Mouse (Mus musculus) adipocyte (in vitro differentiated cells): ENCODE measurements at regions not wholly inside any gene's neighbourhood (a gene's known extent, or its start where the extent isn't known, plus 50 kb on each side); places are given as distances from the start of the nearest gene placed in this dataset.

Experiments used
- DNase-seq: peaks from one replicate; pipeline ENCODE4 v3.0.0-alpha.2; 2016; ENCODE audit warnings: low spot score

DNA sequence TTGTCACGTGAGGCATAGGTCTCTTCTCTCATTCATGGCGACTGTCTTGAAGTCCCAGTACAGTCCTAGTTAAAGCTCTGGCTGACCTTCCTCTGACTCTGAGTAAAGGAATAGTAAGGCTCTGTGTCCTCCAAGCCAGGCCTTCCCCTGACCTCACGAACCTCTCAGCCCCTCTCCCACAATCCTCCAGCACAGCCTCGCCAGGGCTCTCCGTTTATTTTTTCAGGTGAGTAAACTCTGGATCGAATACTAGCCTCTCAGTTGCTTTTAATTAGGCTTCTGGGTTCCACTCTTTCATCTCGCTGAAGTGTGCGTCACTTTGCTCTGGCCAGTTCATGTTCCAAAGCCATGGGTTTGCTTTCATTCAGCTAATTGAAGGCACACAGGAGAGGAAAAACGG is 133.8 kb downstream of the Mylk4 start:
- DNase-seq: no peak

DNA sequence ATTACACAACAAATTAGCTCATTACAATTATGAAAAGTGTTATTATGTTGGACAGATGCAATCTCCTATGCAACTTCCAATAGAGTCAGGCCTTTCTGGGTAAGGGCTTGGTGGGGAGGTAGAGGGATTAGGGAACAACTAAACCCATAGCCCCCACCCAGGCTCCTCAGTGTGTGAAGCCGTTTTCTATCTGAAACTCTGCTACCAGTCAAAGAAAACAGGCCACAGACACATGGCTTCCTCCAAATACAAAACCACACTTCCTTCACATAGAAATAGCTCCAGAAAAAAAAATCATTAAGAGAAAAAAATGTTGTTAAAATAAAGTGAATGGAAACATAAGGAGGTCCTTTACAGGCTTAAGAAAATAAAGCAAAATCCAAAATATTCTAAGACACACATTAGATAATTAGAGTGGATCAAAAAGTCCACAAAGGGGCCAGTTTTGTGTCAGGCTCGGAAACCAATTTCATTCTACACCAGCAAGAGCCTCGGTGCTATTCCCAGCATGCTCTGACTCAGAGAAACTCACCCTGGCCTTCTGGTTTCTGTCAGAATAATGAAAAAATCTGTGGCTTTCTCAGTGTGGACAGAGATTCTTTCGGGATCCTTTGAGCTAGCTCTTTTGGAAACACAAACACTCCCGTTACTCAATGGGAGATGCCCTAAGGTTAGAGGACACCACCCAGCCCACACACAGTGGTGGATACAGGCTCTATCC is 140.6 kb downstream of the Mylk4 start:
- no peak for DNase-seq

DNA sequence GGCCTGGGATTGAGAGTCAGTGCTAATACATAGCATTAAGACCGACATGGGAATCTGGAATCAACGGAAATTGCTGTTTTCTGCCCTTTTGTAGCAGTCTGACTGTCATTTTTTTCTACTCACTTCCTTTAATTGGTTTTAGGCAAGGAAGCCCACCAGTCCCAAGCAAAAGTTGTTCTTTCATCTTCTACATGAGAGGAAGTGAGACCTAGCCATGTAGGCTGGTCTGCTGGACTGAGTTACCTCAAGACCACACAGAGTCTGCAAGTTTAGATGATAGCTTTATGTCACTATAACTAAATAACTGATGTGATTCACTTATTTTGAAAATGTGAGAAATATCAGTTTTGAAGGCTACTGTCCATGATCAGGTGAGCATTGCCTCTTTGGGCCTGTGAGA is 142.8 kb downstream of the Mylk4 start:
- no peak for DNase-seq

DNA sequence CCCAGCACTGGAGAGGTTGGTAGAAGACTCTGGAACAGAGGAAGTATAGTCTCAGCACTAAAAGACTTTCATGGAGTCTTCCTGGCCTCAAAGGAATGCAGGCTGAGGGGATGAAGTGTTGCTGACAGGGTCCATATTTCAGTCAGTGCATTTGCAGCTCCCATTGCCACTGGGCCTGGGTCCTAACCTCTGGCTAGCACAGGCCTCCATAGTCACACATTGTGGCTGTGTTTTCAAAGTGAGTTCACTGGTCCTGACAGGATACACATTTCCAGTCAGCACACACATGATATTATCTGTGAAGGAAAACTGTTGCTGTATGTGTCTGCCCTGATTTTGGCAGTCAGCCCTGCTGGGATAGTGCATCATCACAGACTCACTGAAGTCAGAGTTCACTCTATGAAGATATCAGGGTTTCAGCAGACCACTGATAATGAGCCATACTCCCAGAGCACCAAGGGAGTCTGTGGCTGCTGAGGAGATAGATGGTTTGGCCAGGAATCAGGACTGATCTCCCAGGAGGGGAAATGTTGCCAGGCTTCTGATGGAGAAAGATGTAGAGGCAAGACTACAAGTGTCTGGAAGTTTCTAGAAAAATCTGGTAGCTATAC is 153.5 kb downstream of the Mylk4 start:
- peak; percentile 24 for DNase-seq

DNA sequence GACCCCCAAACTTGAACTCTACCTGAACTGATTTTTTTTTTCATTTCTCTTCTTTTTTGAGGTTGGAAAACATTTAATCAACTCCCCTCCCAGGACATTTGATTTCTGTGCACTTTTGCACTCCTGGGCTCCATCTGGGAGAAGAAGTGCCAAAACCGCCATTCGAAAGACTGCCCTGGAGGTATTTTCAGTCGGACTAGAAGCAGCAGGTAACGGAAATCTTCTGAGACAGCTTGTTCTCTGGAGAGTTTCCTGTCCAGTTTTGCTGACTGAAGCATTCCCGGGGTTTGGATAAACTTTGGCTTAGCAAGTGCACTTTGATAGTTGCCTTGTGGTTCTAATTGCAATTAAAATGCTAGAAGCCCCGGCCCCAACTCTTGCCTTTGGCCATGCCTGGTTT is 169.8 kb downstream of the Mylk4 start:
- DNase-seq: no peak

DNA sequence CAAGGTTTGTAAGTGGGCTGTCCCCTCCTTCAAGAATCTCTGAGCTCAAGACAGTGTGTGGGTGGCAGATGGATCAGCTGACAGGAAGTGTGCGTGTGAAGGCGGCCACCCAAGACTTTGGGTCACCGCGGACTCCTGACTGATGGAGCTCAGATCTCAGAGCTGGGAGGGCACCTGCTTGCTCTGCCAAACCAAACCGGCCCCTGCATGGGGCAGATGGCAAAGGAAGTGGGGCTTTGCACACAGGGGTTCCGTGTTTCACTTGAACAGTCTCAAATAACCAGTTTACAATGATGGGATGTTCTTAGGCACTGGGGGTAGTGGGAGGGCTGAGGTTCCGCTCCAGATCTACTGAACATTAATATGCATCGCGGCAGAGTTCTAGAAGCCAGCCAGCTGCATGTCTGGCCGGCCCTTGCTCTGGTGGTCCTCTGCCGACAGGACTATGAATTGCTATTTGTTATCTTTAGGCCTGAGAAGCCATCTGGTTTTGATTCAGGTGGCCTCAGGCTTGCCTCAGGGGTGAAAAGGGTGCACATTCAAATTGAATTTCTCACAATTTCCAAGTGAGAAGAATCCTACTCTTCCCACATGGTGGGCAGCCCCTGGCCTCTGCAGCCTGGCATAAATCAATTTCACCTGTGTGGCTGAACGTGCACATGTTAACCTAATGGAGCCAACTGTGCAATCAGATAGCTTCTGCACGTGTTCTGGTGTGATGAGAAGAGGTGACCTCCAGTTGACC is 172.0 kb downstream of the Mylk4 start:
- DNase-seq: no peak

DNA sequence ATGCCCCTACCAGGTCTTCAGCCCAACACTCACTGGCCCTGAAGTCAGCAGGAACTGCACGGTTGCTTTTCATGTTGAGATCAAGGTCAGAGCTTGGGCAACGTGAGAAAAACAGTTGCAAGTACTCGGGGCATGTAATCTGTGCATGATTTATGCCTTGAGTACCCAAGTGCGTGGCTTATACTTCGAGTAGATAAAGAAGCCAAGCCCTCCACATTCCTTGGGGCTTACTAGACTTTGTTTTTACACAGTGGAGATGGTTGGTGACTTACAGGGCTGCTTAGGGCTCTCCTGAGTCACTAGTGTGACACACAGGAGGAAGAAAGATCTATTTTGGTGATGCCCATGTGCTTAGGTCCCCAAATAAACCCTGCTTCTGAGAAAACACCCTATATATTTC is 172.8 kb downstream of the Mylk4 start:
- DNase-seq: no peak

DNA sequence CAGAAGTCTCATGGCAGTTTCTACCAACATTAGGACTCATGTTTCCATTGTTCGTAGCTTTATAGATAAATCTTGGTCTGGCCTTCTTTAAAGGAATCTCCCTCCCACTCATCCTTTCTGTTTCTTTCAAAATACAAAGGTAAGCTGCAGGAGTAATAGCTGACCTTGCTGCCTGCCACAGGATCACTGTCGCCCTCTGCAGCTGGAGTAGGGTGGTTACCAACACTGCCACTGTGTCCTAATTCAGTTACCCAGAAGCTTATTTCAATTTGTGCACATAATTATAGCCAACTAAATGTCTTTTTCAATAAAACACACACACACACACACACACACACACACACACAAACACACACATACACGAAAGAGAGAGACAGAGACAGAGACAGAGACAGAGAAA is 175.3 kb downstream of the Mylk4 start:
- DNase-seq: no peak

DNA sequence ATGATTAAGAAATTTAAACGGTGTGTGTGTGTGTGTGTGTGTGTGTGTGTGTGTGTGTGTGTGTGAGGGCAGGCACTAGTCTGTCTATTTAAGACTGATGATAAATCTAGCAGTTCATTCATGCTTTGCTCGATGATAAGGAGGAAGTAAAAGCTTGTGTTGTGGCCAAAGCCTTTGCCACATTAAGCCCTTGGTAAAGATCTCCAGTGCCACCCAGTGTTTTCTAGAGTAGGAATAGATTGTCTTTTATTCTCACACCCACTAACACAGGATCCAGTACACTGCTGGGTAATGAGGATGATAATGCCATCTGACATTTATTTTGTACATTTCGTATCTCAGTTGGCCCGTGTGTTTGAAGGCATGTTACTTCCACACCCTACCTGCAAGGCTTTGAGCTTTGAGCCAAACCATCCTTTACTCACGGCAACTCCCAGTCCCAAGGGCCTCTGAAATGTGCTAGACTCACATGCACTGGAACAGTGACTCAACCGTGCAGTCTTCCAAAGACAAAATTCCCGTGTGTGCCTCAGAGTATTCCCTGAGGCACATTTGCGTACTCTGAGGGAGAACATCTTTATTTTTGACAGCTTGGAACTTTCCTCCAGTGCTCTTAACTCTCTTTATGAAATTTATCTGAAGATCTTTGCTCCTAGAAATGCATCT is 179.7 kb downstream of the Mylk4 start:
- DNase-seq: peak; percentile 82

DNA sequence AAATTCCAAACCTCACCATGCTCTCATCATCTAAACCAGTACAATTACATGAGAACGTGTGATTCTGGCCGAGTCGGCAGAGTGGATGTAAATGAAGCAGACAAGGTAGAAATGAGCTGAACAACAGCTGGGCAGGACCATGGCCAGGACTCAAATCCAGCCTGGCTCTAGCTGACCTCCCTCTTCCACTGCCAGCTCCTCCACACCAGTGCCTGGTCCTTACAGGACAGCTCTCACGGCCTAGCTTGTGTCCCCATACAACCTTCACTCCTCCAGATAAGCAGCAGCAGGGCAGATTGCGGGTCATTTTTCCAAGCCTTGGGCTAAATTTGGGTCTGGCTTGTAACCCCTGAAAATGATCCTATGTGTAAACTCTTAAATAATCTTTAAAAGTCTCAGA is 182.4 kb downstream of the Mylk4 start:
- peak; percentile 67 for DNase-seq

DNA sequence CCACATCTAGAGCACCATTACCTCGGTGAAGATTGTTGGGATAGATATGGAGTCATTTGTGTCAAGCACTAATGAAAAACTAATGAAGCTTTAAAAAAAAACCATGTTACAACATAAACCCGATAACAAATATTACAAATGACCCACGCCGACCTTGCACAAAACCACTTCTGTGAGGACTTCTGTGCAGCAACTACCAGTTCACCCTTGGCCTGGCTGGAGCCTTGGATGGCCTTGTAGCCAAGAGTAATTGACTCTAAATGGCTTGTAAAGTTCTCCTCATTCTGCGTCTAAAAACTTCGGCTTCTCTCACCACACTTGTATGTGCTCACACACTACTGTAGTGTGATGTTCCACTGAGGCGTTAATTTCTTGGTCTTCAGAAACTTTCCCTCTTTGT is 190.1 kb downstream of the Mylk4 start:
- peak; percentile 54 for DNase-seq

DNA sequence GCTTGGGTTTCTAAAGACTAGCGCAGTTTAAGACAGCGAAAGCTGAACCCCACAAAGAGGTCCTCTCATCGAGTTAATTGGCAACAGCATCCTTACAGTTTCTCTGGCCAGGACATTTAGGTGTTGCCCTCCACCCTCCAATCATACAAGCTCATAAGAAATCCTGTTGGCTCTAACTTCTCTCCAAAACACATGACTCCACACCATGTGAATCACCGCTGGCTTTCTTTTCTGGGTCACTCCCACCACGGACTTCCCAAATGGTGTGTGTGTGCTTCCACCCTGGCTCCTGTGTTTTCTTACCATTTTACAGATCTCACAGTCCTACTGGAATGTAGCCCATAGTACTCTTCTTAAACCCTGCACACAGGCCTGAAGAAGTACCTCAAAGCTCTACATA is 190.6 kb downstream of the Mylk4 start:
- no peak for DNase-seq

DNA sequence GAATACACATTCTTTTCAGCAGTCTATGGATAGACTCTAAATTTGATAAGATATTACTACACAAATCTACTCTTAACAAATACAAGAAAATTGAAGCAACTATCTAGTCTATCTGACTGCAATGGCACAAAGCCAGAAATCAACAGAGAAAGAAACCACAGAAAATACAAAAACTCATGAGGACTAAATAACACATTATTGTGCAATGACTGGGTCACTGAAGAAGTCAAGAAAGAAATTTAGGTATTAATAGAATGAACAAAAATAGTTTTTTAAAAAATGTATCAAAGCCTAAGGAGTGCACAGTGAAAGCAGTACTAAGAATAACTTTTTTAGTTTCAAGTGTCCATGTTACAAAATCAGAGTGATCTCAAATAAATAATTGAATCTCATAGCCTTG is 202.2 kb downstream of the Mylk4 start:
- DNase-seq: peak; percentile 41

DNA sequence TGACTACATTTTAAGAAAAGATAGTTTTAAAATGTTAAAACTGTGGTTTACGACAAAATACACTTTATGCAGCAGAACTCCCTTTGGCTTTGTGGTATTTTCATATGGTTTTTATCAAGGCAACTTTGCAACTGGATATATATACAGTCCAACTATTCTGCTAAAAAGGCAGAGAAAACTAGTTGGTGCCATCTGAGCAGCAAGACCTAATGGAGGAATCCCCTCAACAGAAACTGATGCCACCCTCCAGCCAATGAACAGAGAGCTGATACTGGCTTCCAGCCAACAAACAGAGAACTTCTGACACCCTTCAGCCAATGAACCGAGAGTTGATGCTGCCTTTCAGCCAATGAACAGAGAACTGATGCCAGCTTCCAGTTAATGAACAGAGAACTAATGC is 215.9 kb downstream of the Mylk4 start:
- no peak for DNase-seq

DNA sequence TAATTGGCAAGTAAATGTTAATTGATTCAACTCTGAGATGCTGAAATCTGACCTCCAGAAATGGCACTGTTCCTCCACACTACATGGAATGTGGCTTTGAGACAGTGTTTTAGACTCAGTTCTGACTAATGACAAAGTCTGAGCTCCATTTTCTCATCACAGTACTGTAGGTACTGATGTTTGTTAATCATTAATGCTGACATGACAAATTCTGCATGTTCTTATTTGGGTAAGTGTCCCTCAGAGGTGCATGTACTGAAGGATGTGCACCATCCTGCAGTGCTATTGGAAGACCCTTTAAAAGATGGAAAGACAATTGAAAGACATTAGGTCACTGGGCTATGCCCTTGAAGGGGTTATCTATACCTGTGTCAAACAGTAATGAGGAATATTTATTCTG is 222.1 kb upstream of the Gmds start:
- DNase-seq: no peak

DNA sequence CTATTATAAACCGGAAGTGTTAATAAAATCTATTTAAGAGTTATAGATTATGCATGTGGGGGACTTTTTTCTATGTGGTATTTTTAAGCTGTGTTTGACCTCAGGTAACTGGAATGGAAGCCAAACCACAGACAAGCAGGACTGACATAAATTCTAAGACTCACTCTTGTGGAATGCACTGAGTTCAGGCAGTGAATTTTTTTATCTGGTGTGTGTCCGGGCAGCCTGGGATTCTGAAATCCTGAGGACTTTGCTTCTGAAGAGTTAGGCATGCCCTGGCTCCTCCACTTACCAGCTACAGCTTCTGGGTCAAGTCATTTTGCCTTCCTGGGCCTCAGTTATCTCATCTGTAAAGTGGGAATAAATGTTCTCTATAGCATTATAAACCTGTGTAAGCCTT is 217.9 kb upstream of the Gmds start:
- no peak for DNase-seq

DNA sequence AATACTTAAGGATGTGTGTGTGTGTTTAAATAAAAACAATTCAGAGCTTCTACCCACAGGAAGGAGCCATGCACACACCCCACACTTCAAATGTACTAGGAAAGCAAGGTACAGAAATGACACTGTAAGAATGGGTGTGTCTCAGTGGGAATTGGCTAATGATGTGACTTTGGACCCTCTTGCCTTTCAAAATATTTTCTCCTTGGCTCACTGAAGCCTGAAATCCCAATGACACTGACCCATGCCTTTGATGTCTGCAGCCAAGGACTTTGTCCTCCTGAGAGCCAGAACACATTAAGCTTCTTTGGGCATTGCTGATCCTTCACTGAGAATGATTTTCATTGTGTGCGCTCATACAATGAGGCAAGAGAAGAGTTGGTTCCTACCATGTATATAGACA is 216.5 kb upstream of the Gmds start:
- DNase-seq: no peak

DNA sequence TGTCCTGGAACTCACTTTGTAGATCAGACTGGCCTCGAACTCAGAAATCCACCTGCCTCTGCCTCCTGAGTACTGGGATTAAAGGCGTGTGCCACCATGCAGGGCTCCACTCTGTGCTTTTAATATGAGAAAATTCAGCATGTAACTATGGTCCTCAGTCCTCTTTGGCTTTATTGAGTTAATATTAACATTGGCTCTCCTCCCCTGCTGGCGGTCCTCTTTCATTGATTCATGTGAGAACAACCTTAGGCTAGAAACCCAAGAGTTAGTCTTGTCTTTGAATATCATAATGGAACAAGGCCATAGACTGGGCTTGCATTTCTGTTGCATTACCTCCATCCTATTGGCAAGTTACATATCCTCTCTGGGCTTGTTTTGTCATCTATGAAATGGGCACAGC is 216.1 kb upstream of the Gmds start:
- no peak for DNase-seq

DNA sequence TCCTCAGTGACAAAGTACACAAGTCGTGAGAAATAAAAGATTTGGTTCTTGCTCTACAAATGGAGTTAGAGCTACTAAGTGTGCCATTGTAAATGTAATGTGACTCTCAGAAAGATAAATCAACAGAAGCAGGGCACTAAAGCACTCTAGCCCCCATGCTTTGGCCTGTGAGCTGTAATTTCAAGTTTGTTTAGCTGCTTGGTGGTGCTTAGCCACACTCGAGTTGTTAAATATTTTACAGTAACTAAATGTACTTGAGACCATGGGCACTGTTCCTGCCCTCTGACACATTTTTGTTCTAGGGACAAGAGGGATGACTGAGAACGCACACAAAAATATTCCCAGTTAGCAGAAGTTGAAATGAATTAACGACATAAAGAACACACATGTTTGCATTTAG is 214.6 kb upstream of the Gmds start:
- peak; percentile 46 for DNase-seq

DNA sequence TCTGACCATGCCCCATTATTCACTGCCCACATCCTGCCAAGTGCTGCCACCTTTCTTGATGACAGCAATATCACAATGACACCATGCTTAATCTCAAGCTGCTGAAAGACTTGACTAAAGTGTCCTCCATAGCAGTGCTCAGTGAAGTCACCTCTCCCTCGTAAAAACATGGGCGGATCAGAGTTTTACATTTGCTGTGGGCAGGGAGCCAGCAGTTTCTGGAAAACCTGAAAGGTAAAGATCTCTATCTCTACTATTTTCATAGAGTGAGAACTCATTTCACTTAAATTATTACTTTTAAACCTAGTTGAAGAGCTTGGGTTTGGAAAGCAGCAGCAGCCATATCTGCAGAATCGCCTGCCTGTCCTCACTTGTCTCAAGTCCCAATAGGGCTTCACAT is 211.6 kb upstream of the Gmds start:
- DNase-seq: no peak

DNA sequence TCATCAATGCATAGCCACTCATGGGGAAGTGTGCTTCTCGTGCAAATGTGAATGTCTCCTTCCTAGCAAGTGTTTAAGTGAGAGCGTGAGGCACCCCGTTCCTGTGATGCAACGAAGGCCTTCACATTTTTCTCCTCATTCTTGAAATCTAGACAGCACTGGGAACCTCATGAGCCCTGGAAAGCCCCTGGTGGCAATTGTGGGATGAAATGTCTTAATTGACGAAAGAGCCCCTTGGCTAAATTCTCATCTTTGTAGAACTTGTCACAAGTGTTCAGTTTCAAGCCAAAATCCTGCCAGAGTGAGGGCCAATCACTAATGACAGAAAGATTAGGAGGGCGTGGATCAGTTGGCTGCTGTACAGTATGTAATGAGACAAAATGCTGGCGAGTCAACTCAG is 208.6 kb upstream of the Gmds start:
- no peak for DNase-seq

DNA sequence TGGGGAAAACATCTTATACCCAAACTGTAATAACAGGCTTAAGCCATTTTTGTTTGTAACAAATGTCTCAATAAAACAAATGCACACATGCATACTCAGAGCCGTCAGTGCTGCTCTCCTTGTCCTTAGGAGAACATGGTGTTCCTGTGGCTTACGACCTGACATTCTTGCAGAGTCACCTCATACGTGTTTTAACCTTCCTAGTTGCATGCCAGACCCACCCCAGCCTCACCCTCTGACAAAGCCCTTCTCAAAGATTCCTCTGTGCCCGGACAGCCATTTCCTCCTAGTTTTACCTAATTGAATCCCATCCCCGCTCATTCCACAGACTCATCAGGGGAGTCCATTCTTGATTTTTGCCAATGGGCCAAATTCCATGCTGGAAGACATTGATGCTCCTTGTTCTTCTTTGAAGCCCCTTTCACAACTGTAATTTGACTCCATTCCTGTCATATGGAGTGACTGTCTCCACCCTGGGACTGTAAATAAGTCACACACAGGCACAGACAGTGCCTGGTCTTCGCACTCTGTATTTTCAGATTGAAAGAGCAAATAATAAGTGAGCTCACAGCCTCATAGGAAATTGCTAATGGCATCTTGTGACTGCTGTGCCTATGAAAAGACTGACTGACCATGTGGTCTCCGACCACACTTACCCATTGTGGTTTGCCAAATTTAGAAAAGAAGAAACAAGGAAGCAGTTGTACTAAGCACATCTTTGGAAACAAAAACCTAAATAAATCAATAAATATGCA is 206.6 kb upstream of the Gmds start:
- DNase-seq: no peak
